Mouse (Mus musculus): Measurements from ENCODE around the gene 4930432M17Rik.

Gene 4930432M17Rik

DNA sequence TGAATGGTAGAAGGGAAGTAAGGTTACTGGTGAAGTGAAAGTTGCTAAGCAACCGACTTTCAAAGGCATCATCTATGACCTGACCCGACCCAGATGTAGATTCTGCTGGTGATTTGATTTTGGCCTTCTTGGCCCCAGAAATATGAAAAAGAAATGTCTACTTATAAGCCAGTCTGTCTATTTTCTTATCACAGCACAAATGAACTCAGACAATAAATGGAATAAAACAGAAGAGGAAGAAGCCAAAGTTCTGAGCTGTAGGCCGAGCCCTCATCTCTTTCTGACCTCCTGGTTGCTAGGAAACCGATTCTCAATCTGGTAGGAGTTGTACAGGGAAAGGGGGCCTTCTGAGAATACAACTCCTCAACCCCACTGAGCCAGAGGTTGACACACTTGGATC lies at the start of gene 4930432M17Rik:
Gene 4930432M17Rik, plus strand, starts transcription at position 301 of the 400 bp plus-strand sequence.
- no peak for DNase-seq

DNA sequence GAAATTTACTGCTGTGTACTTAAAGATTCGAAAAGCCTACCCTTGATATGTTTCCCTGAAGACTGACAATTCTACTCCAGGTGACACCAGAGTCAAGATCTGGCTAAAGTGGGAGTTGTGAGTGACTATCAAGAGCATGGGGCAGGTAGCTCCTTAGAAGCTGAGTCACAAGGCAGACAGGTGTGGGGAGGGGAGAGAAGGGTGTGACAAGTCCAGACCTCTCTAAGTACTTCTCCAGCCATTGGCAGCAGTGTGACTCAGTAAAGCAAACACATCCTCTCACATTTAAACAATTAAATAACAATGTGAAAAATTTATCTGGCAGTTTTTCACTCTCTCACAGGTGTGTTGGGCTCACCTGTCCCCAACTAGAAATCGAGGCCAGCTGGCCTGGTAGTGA lies 44.9 kb upstream of the 4930432M17Rik start:
- no peak for DNase-seq

DNA sequence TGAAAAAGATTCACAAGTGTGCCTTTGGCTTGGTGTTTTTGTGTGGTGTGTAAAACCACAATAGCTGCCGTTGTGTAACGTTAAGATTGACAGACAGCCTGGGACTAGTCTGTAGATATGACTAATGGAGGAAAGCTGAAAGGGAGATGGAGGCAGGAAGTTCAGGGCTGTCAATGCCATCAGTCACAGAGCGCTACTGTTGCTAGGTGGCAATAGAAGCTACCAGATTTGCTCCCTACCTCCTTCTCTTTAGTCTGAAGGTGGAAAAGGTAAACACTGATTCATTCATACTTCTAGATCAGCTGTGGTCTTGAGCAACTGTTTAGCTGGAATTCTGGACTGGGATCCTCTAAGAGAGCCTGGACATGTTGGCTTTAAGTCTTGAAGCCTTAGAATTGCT lies 44.3 kb upstream of the 4930432M17Rik start:
- no peak for DNase-seq

DNA sequence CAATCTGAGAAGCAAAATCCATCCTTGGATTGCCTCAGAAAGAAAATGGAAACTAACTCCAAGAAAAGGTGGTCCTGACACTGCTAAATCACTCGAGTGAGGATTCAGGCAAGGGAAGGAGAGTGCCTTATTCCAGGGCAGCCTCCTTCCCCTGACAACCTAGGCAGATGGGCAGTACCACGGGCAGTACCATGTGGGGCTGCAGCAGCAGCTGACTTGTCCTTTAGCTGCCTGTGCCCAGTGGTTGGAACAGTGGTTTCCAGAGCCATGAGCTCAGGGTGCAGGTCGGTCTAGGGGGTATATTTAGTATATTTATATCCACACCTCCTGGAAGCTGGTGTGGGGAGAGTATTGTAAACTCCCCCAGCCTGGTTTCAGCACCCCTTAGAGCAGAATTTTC lies 42.3 kb upstream of the 4930432M17Rik start:
- DNase-seq: no peak

DNA sequence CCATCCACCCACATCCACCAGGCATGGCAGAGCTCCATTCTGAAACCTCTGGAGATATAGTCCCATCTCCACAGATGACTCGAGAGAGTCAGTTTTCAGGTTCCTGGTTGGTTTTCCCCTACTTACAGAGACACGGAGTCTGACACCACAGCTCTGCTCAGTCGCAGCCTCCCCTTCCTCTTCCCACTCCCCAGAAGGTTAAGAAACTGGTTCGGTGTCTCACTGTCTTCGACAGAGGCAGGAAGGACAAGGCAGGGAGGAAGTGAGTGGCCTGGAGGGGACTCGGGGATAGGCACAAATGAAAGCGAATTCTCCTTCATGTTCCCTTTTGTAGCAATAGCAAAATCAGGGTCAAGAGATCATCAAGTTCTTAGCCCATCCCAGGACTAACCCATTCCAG lies 39.9 kb upstream of the 4930432M17Rik start:
- no peak for DNase-seq

DNA sequence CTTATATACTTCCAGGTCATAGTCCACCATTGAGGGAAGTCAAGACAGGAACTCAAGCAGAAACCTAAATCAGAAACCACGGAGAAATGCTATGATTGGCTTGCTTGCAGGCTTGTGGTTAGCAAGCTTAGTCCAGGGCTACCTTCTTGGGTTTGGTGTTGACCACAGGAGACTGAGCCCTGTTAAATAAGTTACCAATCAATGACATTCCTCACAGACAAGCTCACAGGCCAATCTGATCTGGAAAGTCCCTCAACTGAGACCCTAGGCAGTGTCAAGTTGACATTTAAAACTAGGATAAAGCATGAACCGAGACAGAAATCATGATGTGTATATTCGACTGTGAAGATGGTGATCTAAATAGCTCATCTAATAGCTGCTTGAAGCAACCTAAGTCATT lies 35.6 kb upstream of the 4930432M17Rik start:
- DNase-seq: no peak

DNA sequence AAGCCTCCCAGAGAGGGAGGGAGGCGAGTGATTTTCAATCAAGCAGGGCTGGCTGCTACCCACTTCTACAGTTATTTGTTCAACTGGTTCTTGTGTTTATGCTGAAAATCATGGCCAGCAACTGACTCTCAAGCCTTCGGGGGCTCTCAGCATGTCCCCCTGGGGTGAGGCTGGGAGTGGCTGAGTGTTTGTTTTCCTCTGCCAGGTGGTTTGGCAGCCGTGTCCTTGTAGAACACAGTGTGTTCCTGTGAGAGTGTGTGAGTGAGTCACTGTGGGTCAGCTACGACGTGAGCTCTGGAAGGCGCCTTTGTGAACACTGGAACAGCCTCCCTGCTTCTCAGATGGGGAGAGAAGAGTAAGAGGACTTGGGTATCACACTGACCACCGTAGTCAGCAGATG lies 35.1 kb upstream of the 4930432M17Rik start:
- DNase-seq: no peak

DNA sequence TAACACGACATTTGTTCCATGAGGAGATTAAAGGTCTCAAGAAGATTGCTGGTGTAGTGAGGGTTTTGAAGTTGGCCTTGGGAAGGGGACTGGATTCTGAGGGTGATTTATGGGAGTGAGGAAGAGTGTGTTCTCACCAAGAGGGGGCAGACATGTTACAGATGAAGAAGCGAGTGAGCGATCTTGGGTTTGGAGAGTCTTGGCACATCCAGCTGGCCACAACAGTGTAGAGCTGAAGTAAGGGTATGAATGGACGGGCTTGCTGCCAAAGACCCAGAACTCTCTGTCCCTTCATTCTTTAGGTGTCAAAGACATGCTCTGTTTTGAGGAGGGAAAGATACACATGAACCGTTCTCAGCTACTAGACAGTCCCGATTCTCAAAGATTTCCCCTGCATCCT lies 34.2 kb upstream of the 4930432M17Rik start:
- DNase-seq: peak; percentile 47

DNA sequence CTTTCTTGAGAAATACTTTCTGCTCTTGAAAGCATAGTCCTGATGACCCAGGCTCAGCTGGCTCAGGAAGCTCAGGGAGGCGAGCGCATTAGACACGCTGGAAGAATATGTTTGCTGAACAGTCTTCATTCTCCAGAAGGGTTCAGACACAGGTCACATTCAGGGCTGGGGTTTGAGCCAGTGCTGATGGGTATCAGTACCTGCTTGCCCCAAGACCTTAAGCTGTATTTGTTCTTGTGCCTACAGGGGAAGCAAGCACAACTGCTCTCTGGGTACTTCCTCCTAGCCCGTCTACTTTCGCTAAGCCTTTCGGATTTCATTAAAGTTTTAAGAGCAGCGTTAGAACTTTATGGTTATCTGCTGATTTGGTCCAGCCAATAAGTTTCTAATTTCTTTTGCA lies 33.8 kb upstream of the 4930432M17Rik start:
- DNase-seq: no peak

DNA sequence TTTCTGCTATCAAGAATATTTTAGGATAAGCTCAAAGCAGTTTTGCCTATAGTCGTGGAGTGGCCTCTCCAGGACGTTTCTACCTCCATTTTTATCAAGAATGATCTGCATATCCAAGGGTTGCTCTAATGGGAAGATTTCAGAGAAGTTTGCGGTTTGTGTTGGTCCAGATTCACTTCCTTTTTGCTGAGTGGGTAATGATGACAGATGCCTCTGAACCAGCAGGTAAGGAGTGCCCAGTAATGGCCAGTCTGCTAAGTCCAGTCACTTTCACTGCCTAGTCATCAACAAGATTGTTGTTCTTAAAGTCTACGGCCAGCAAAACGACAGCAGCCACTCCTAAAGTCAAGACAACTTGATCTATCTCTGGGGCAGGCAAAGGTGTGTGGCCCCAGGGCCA lies 32.8 kb upstream of the 4930432M17Rik start:
- no peak for DNase-seq

DNA sequence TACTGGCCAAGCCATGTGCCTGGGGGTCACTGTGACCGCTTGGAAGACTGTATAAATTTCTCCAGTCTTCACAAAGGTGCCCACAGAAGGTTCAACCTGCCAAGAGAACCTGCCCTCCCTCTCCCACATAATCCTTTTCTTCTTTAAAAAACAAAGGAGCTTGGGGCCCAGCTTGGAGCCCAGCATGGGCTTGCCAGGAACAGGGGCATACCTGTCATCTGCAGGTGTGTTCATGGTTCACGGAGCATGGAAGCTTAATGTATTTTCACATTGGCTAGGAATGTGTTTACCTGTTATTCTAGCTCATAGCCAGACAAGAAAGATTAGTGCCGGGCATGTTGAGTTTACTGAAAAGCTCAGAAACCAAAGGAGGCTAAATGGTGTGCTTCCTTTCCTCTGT lies 32.3 kb upstream of the 4930432M17Rik start:
- no peak for DNase-seq

DNA sequence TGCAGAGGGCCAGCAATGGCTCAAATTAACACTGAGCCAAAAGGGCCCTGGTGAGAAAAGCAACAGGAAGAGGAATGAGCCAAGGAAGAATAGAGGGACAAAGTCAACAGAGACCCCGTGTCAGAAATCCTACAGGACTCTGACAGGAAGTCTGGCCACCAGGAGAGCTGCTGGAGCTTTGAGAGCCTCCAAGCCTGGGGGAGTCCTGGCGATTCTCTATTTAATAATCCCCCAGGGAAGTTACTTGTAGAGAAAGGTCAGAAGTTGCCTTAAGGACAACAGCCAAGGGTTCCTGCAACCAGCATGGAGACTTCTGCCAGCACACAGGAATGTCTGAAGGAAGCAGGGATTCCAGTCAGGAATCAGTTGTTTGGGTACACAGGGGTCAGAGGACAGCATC lies 30.0 kb upstream of the 4930432M17Rik start:
- no peak for DNase-seq

DNA sequence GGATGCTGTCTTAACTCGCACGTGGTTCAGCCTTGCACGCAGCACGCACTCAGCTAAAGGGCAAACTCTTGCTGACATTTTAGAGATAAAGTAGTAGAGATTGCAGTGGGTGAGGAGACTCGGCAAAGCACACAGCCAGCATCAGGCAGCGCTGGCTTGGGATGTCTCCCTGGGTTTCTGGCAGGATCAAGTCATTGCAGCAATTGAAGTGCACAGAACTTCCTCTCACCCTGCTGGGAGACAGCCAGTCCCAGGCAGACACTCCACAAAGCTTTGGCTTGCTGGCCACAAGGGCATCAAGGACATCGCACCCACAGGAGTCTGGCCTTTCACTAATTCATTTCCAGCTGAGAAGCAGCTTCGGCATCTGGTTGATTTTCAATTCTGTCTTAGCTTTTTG lies 27.3 kb upstream of the 4930432M17Rik start:
- DNase-seq: peak; percentile 36

DNA sequence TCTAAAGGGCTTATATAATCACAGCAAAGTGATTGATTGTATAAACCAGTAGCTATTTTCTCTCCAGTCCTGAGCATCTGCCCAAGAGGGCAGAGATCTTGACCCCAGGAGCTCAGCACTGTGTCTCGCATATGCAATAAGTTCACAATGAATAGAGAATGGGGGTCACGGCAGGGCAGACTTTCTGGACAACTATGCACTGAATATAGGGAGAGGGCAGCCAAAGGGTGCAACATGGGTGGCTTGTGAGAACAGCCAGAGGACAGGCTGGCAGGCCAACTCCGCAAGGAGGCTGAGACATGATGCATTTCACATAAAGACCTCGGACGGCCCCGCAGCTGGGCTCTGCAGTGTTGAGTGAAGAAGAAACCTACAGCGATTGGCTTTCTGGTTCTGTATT lies 25.1 kb upstream of the 4930432M17Rik start:
- DNase-seq: no peak

DNA sequence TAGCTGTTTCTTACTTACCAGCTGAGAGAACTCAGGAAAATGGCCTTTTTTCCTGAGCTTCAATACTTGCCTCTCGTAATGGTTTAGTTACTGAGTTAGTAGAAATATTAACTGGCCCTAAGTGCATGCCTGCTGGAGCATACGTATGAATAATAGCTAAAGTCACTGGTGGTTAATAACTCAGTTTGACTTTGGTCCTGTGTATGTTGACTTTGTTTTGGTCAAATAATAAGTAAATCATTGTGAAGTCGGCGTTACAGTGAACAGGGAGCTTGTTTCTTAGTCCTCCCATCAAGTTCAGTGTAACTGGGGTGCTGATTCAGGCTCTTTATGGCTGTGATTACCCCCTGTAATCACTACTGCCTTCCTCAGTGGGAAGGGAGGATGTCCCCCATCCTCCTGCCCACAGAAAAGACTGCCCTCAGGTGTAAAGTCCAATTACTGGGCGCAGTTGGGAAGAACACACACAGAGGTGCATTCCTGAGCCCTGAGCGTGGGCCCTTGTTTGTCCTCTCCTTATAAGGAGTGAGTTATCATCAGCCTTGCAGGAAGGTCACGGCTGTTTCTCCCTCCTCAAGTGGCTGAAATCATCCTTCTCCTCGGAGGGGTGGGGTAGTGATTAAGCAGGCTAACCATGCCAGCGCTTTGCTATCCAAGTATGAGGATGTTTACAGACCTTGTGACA lies 24.1 kb upstream of the 4930432M17Rik start:
- no peak for DNase-seq

DNA sequence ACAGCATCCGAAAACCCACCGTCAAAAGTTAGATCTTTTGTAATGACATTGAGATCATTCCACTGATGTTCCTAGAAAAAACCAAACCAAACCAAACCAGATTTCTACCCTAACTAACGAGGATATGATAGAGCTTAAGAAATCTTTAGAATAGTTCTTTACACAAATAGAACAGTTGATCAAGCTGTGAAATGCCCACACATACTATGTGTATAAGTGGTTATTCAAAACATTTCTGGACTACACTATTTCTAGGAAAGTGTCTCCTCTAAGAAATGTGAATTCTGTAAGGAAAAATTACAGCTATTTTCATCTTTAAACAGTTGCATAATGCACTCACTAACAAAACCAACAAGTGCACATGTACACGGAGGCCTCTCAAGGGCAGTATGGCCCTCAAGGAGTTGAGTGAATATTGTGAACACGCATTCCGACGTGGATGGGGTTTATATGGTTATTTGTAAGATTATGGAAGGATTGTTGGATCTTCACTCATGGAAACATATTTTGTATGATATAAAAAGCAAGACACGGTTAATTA lies 22.3 kb upstream of the 4930432M17Rik start:
- no peak for DNase-seq

DNA sequence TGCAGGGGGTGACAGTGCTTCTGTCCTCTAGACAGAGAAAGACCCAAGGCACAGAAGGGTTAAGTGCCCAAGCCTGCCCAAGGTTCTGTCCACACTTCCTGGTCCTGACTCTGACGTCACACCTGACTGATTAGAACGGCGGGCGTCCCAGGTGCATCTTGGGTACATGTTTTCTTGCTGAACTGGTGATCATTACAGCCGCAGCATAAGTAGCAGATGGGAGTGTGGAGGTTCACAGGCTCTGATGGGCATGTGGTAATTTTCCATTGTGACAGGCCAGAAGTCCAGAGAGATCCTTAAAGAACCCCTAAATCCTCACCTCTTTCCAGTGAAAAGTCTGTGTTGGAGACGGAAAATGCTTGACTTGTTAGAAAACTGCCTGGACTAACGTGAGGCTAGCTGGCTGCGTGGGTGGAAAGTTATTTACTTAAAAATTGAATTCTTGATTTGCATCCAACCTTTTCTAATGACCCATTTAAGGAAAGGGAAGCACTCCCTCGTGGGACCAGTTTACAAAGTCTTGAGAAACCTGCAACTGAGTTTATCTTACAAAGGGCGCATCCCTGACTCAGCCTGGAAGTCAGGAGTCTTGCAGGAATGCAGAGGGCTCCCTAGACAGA lies 20.4 kb upstream of the 4930432M17Rik start:
- peak; percentile 20 for DNase-seq

DNA sequence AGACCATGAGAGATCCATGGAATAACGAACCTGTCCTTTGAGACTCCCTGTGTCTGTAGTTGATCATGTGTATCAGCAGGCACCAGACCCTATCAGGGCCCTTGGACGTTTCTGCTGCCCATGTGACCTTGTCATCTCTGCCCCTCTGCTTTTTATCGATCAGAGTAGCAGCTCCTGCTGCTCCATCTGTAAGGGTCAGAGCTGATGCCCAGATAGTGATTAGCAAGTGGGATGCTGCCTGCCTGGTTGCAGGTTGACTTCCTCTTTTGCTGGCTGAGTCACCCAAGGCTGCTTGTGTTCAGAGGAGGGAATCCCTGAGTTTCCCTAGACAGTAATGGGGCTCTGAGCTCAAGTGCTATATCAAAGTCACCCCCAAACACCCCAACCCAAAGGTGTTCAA lies 18.9 kb upstream of the 4930432M17Rik start:
- DNase-seq: no peak

DNA sequence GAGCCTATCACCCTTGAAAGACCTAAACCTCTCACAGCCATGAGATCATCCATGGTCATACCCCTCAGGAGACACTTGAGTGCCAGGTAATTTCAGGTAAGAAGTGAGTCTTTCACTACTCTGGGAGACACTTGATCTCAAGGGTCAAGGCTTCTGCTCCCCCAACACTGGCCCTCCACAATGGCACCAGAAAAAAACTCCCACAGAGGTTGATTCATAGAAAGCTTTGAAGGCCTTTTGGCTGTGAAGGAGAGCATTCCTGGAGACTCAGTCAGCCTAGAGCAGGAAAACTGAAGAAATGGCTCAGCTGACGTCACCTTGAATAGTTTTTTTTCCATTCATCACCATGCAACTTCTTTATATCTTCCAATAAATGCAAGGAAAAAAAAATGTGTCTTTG lies 18.4 kb upstream of the 4930432M17Rik start:
- no peak for DNase-seq

DNA sequence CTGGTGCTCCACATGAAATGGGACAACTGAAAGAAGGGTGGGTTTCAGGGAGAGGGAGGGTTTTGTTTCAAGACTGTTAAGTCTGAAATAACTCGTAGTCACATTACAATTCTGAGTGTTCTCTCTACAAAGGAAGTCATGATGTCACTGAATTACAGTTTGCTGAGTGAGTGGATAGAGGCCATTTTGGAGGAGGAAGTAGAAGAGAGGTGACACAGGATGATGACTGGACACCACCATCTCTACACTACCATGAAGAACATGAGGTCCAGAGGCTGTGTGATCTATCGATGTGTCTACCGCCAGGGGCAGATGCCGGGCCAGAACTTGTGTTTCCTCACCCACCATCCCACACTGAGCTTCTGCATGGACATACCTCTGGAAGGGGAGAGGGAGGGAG lies 13.6 kb upstream of the 4930432M17Rik start:
- DNase-seq: no peak

DNA sequence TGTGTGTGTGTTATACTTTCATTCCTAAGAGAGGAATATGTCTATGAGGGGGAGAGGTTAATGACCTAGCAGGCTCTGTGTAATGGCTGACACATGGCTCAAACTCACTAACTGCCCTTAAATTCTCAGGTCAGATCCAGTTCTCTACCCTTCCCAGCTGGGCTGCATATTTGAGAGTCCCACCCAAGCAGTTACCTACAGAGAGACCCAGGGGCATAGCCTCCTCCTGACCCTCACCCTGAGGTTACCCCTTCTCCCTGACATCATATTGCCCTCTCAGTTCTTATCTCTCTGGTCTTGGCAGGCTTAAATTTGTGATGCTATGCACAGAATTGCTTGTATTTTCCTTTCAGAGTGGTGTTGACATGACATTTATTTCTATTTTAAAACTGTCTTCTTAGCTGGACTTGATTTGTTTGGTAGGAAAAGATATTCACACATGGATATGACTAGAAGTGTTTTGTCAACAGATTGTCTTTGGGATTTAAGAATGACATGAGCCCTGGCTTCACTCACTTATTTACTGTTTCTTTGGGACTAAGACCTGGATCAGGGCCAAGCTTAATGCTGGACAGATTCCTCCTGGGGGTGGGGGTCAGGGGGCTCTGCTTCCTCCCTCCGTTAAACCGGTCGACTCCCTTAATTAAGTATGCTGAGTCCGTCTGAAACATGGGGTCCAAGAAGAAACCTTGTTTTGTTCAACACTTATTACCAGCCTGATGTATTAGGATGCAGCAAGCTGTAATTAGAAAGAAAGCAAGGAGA lies 7.7 kb upstream of the 4930432M17Rik start:
- DNase-seq: no peak

DNA sequence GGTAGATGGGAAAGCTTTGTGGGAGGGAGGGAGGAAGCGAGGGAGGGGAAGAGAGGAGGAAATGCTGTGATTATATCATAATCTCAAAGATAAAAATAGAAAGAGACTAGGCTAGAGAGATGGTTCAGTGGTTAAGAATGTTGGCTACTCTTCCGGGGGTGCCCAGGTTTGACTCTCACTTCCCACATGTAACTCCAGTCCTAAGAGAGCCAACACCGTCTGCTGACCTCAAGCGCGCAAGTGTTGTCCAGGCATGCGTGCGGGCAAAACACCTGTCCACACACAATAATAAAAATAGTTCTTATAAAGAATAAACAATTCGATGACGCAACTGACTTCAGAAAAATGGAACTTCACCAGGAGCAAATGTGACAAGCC lies 7.1 kb upstream of the 4930432M17Rik start:
- DNase-seq: no peak

DNA sequence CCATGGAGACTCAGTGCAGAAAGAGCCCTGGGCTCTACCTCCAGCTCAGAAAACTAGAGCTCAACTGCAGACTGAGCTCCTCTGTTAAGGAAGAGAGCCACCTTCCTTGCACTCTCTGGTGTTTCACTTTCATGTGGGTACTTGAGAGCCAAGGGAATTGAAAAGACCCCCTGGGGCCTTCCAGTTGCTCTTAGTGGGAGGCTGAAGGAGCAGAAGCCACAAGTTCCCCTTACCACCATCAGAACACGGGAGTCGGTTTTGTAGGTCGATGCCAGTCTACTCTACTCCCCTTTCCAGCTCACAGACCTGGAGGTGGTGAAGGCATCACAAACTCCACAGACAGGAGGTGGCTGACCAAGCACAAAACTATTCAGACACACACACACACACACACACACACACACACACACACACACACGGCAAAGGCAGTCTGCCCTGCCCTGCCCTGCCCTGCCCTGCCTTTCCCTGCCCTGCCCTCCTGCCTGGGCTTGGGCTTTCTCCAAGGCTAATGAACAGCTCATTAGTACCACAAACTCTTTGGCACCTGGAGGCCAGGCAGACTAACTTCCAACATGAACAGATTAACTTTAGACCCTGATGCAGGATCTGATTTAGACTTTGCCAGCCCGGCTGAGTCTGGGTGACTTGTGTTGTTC lies 1.7 kb downstream of the 4930432M17Rik start:
- no peak for DNase-seq

Data from cerebellum, adult 11-12 months (tissue).